In genomic region chr17:33938783-33939182, GRCm38 (mm10) we compare ENCODE assay signal across 10 mouse cellular contexts. TPM values are rescaled to one million over a fixed set of nuclear protein-coding genes. Genes with fewer than 3 reads are reported as not detected.
DNase-seq lines count a peak whose midpoint lies in the region; ATAC-seq and TF ChIP-seq lines count a peak whose summit lies in the region.
"Had no signal": no experiment of that assay in that cellular context is flagged by ENCODE, and none has a peak within 500 bp of the region (broad histone marks: within the 10 kb centered on the region; RNA-seq: fewer than 3 reads in every experiment).

No protein-coding gene starts in this region.

- H3K36me3 ChIP-seq in heart, embryonic 12.5 days = peaks cover 62% of the 10 kb centered on the region
- H3K36me3 ChIP-seq in E14TG2a.4 (ENCODE audit: insufficient read depth, low read length) = peaks cover 78% of the 10 kb centered on the region
- H3K36me3 ChIP-seq in embryonic facial prominence, embryonic 14.5 days (ENCODE audit: control insufficient read depth, insufficient read depth, low read length) = peaks cover 51% of the 10 kb centered on the region
- H3K36me3 ChIP-seq in liver, embryonic 13.5 days = peaks cover 61% of the 10 kb centered on the region

- H3K27ac ChIP-seq in heart, embryonic 12.5 days (ENCODE audit: poor library complexity, severe bottlenecking) = no peak overlapping the region
- no peak overlapping the region for H3K27ac ChIP-seq in embryonic facial prominence, embryonic 14.5 days (replicated peaks; ENCODE audit: low read depth, low read length)
- peak overlapping the region; percentile 70; the same call in 1 of the 2 replicates for H3K27ac ChIP-seq in liver, embryonic 13.5 days

- peaks cover 19% of the 10 kb centered on the region for H3K4me1 ChIP-seq in heart, embryonic 12.5 days (replicated peaks)
- H3K4me1 ChIP-seq in E14TG2a.4 (replicated peaks; ENCODE audit: low read depth, low read length) = peaks cover 77% of the 10 kb centered on the region
- H3K4me1 ChIP-seq in embryonic facial prominence, embryonic 14.5 days (ENCODE audit: control insufficient read depth, insufficient read depth, low read length) = peaks cover 12% of the 10 kb centered on the region
- peaks cover 38% of the 10 kb centered on the region for H3K4me1 ChIP-seq in liver, embryonic 13.5 days (replicated peaks)

- no peak for ATAC-seq in heart, embryonic 12.5 days (ENCODE audit: insufficient number of reproducible peaks, low FRiP score)
- ATAC-seq in embryonic facial prominence, embryonic 14.5 days (ENCODE audit: low read depth) = no peak
- no peak for ATAC-seq in liver, embryonic 13.5 days (ENCODE audit: low read depth)
- ATAC-seq: CD4-positive, CD25-positive, alpha-beta regulatory T cell, adult 4 months had no signal

- H3K4me3 ChIP-seq in heart, embryonic 12.5 days = peak overlapping the region; percentile 2; the same call in 1 of the 2 replicates
- H3K4me3 ChIP-seq in E14TG2a.4 (replicated peaks; ENCODE audit: low read length) = peak overlapping the region; percentile 99
- no peak overlapping the region for H3K4me3 ChIP-seq in embryonic facial prominence, embryonic 14.5 days (ENCODE audit: low read depth, low read length)
- H3K4me3 ChIP-seq in liver, embryonic 13.5 days (replicated peaks) = peak overlapping the region; percentile 79

- H3K27me3 ChIP-seq in heart, embryonic 12.5 days (replicated peaks) = no peaks in the 10 kb centered on the region
- H3K27me3 ChIP-seq in E14TG2a.4 (ENCODE audit: insufficient read depth, low read length) = no peaks in the 10 kb centered on the region
- no peaks in the 10 kb centered on the region for H3K27me3 ChIP-seq in embryonic facial prominence, embryonic 14.5 days (replicated peaks; ENCODE audit: control insufficient read depth, insufficient read depth, low read length)
- no peaks in the 10 kb centered on the region for H3K27me3 ChIP-seq in liver, embryonic 13.5 days

- H3K9me3 ChIP-seq in heart, embryonic 12.5 days (replicated peaks) = no peaks in the 10 kb centered on the region
- no peaks in the 10 kb centered on the region for H3K9me3 ChIP-seq in E14TG2a.4 (ENCODE audit: low read length)
- H3K9me3 ChIP-seq in embryonic facial prominence, embryonic 14.5 days (ENCODE audit: control insufficient read depth, low read length) = no peaks in the 10 kb centered on the region
- no peaks in the 10 kb centered on the region for H3K9me3 ChIP-seq in liver, embryonic 13.5 days (replicated peaks)

- 75% methylated on average over 11 of the region's 11 CpGs for WGBS in heart, embryonic 12.5 days
- 85% methylated on average over 11 of the region's 11 CpGs for WGBS in embryonic facial prominence, embryonic 14.5 days
- 67% methylated on average over 11 of the region's 11 CpGs for WGBS in liver, embryonic 13.5 days (ENCODE audit: insufficient replicate concordance)

- intact Hi-C loops in heart, postnatal 36 days (cut with DNase I) = no loop called here

- no peak overlapping the region for H3K9ac ChIP-seq in heart, embryonic 12.5 days
- no peak overlapping the region for H3K9ac ChIP-seq in embryonic facial prominence, embryonic 14.5 days (ENCODE audit: low read depth, low read length)
- H3K9ac ChIP-seq in liver, embryonic 13.5 days = peak overlapping the region; percentile 86

- peak overlapping the region; percentile 92 for H3K4me2 ChIP-seq in heart, embryonic 12.5 days
- peak overlapping the region; percentile 77; the same call in 1 of the 2 replicates for H3K4me2 ChIP-seq in embryonic facial prominence, embryonic 14.5 days (ENCODE audit: low read depth, low read length)
- H3K4me2 ChIP-seq in liver, embryonic 13.5 days = peak overlapping the region; percentile 84

- TF ChIP-seq CTCF in E14TG2a.4 (conservative IDR thresholded peaks at IDR 0.05; ENCODE audit: low read length) = no peak

- DNase-seq in heart, postnatal 36 days = no peak
- DNase-seq in embryonic facial prominence, embryonic 14.5 days (ENCODE audit: low spot score) = no peak
- DNase-seq in liver, embryonic 13.5 days = no peak
- no peak for DNase-seq in right cerebral cortex, postnatal 4 days
- no peak for DNase-seq in gastrocnemius, postnatal 25 days
- no peak for DNase-seq in thymus, postnatal 14 days
- DNase-seq: cerebellum, postnatal 10 days had no signal

RNA-seq across cellular contexts. Expression of gene Pfdn6, which starts 1.4 kb away (rescaled TPM):
- polyA plus RNA-seq in heart, embryonic 12.5 days (2016; fragmentation: Nextera tagmentation; extraction: Ambion mirVana) = 127 and 129 TPM in 2 replicates
- 10 to 100 TPM; 77.0 to 84.7 TPM for total RNA-seq in heart, postnatal 36 days (2021)
- 122 and 124 TPM in 2 replicates for polyA plus RNA-seq in embryonic facial prominence, embryonic 14.5 days (2014; fragmentation: Nextera tagmentation; extraction: Ambion mirVana)
- polyA plus RNA-seq in liver, embryonic 13.5 days (2015; fragmentation: Nextera tagmentation; extraction: Ambion mirVana) = 153 and 157 TPM in 2 replicates
- total RNA-seq in gastrocnemius, postnatal 25 days (2021) = 10 to 100 TPM; 52.3 to 55.8 TPM

RNA-seq across cellular contexts. Expression of gene Wdr46, which starts 1.7 kb away (rescaled TPM):
- 25.3 and 26.5 TPM in 2 replicates for polyA plus RNA-seq in heart, embryonic 12.5 days (2016; fragmentation: Nextera tagmentation; extraction: Ambion mirVana)
- 10 to 100 TPM; 10.1 to 11.5 TPM for total RNA-seq in heart, postnatal 36 days (2021)
- polyA plus RNA-seq in embryonic facial prominence, embryonic 14.5 days (2014; fragmentation: Nextera tagmentation; extraction: Ambion mirVana) = 15.4 and 20.2 TPM in 2 replicates
- 30.1 and 34.9 TPM in 2 replicates for polyA plus RNA-seq in liver, embryonic 13.5 days (2015; fragmentation: Nextera tagmentation; extraction: Ambion mirVana)
- 10 to 100 TPM in 1 of 2 experiments, 1 to 10 TPM in 1; 9.7 to 11.6 TPM for total RNA-seq in gastrocnemius, postnatal 25 days (2021)

RNA-seq across cellular contexts. Expression of gene Rgl2, which starts 9.4 kb away (rescaled TPM):
- 46.3 and 48.4 TPM in 2 replicates for polyA plus RNA-seq in heart, embryonic 12.5 days (2016; fragmentation: Nextera tagmentation; extraction: Ambion mirVana)
- total RNA-seq in heart, postnatal 36 days (2021) = 10 to 100 TPM; 38.7 TPM
- polyA plus RNA-seq in embryonic facial prominence, embryonic 14.5 days (2014; fragmentation: Nextera tagmentation; extraction: Ambion mirVana) = 34.5 and 43.4 TPM in 2 replicates
- polyA plus RNA-seq in liver, embryonic 13.5 days (2015; fragmentation: Nextera tagmentation; extraction: Ambion mirVana) = 7.1 and 7.4 TPM in 2 replicates
- 10 to 100 TPM; 27.3 to 28.5 TPM for total RNA-seq in gastrocnemius, postnatal 25 days (2021)

RNA-seq across cellular contexts. Expression of gene B3galt4, which starts 12.5 kb away (rescaled TPM):
- polyA plus RNA-seq in heart, embryonic 12.5 days (2016; fragmentation: Nextera tagmentation; extraction: Ambion mirVana) = 7.2 and 7.4 TPM in 2 replicates
- total RNA-seq in heart, postnatal 36 days (2021) = 1 to 10 TPM; 2.7 to 2.9 TPM
- polyA plus RNA-seq in embryonic facial prominence, embryonic 14.5 days (2014; fragmentation: Nextera tagmentation; extraction: Ambion mirVana) = 4.4 and 5.7 TPM in 2 replicates
- 2.3 and 2.5 TPM in 2 replicates for polyA plus RNA-seq in liver, embryonic 13.5 days (2015; fragmentation: Nextera tagmentation; extraction: Ambion mirVana)
- 1 to 10 TPM; 1.8 to 1.9 TPM for total RNA-seq in gastrocnemius, postnatal 25 days (2021)

RNA-seq across cellular contexts. Expression of gene Vps52, which starts 16.8 kb away (rescaled TPM):
- polyA plus RNA-seq in heart, embryonic 12.5 days (2016; fragmentation: Nextera tagmentation; extraction: Ambion mirVana) = 43.0 and 43.9 TPM in 2 replicates
- total RNA-seq in heart, postnatal 36 days (2021) = 10 to 100 TPM; 38.8 to 41.4 TPM
- polyA plus RNA-seq in embryonic facial prominence, embryonic 14.5 days (2014; fragmentation: Nextera tagmentation; extraction: Ambion mirVana) = 38.6 and 41.6 TPM in 2 replicates
- polyA plus RNA-seq in liver, embryonic 13.5 days (2015; fragmentation: Nextera tagmentation; extraction: Ambion mirVana) = 27.7 and 30.1 TPM in 2 replicates
- total RNA-seq in gastrocnemius, postnatal 25 days (2021) = 10 to 100 TPM; 27.2 to 28.8 TPM
